Mouse (Mus musculus) myocyte (in vitro differentiated cells): Measurements from ENCODE around the gene Veph1. TPM values are rescaled to one million over a fixed set of nuclear protein-coding genes. Genes with fewer than 3 reads are reported as not detected.

Source experiments
- H3K27me3 ChIP-seq: one replicate; pipeline ENCODE4 v1.6.1; 2011; ENCODE audit not compliant: control insufficient read depth, insufficient read depth, insufficient read length
- H3K36me3 ChIP-seq: one replicate; pipeline ENCODE4 v1.6.1; 2011; ENCODE audit not compliant: control insufficient read depth, insufficient read depth
- H3K4me2 ChIP-seq: one replicate; pipeline ENCODE4 v1.6.1; 2011; ENCODE audit warnings: low read depth, control low read depth
- H3K4me3 ChIP-seq: one replicate; pipeline ENCODE4 v1.5.1; 2011; ENCODE audit warnings: mild to moderate bottlenecking, control low read depth, moderate library complexity
- H3K79me2 ChIP-seq: one replicate; pipeline ENCODE4 v1.6.1; 2011; ENCODE audit not compliant: control insufficient read depth, insufficient read depth
- H3ac ChIP-seq: one replicate; pipeline ENCODE4 v1.6.1; 2011; ENCODE audit not compliant: control insufficient read depth, insufficient read length
- CEBPB ChIP-seq: IDR thresholded peaks from 2 replicates; pipeline ENCODE4 v1.6.1; 2011; ENCODE audit warnings: mild to moderate bottlenecking, moderate library complexity; ENCODE audit not compliant: poor library complexity, insufficient read depth, severe bottlenecking
- E2F4 ChIP-seq: IDR thresholded peaks from one replicate; pipeline ENCODE4 v1.6.1; 2011; ENCODE audit warnings: mild to moderate bottlenecking, control low read depth, moderate library complexity; ENCODE audit not compliant: insufficient read depth
- MAX ChIP-seq: IDR thresholded peaks from one replicate; pipeline ENCODE4 v1.6.1; 2011; ENCODE audit warnings: low read depth, mild to moderate bottlenecking, control low read depth
- MYOD1 ChIP-seq, 3 experiments: IDR thresholded peaks; one replicate each; pipeline ENCODE4 v1.6.1; 2011; ENCODE audit warnings: control low read depth in 2 of 3, low read depth in 2 of 3, mild to moderate bottlenecking in 2 of 3, moderate library complexity in 1 of 3; ENCODE audit not compliant: insufficient read length in 2 of 3, control insufficient read depth in 1 of 3
- MYOG ChIP-seq, 3 experiments: IDR thresholded peaks; one replicate each; pipeline ENCODE4 v1.6.1; 2011; ENCODE audit warnings: control low read depth in 2 of 3, low read depth in 2 of 3, mild to moderate bottlenecking in 2 of 3; ENCODE audit not compliant: insufficient read length in 2 of 3, control insufficient read depth in 1 of 3, insufficient read depth in 1 of 3
- POLR2A ChIP-seq: IDR thresholded peaks from one replicate; pipeline ENCODE4 v1.6.1; 2011; ENCODE audit warnings: low read depth, mild to moderate bottlenecking, control low read depth, moderate library complexity; ENCODE audit not compliant: insufficient read length
- POLR2AphosphoS2 ChIP-seq: IDR thresholded peaks from one replicate; pipeline ENCODE4 v1.6.1; 2011; ENCODE audit warnings: low read depth, control low read depth; ENCODE audit not compliant: insufficient read length
- REST ChIP-seq: IDR thresholded peaks from one replicate; pipeline ENCODE4 v1.6.1; 2011; ENCODE audit warnings: mild to moderate bottlenecking, control low read depth, moderate library complexity; ENCODE audit not compliant: insufficient read depth, insufficient read length
- SRF ChIP-seq: IDR thresholded peaks from one replicate; pipeline ENCODE4 v1.6.1; 2011; ENCODE audit warnings: low read depth; ENCODE audit not compliant: control insufficient read depth, insufficient read length
- TCF12 ChIP-seq: IDR thresholded peaks from one replicate; pipeline ENCODE4 v1.6.1; 2011; ENCODE audit warnings: mild to moderate bottlenecking, control low read depth; ENCODE audit not compliant: poor library complexity, insufficient read depth, severe bottlenecking
- TCF3 ChIP-seq: IDR thresholded peaks from one replicate; pipeline ENCODE4 v1.6.1; 2011; ENCODE audit warnings: low read depth, control low read depth; ENCODE audit not compliant: insufficient read length
- USF1 ChIP-seq: IDR thresholded peaks from one replicate; pipeline ENCODE4 v1.6.1; 2011; ENCODE audit warnings: low read depth, mild to moderate bottlenecking, control low read depth, moderate library complexity
- polyA plus RNA-seq: library from polyadenylated mRNA; unstranded; fragments of >200 nt; fragmentation: generic; extraction: Trizol; gene quantifications from one replicate; pipeline ENCODE4 v1.2.1, GENCODE M21; 2012; ENCODE audit warnings: missing spikeins

The Veph1 gene
- polyA plus RNA-seq, 1 experiment, result not detected

DNA sequence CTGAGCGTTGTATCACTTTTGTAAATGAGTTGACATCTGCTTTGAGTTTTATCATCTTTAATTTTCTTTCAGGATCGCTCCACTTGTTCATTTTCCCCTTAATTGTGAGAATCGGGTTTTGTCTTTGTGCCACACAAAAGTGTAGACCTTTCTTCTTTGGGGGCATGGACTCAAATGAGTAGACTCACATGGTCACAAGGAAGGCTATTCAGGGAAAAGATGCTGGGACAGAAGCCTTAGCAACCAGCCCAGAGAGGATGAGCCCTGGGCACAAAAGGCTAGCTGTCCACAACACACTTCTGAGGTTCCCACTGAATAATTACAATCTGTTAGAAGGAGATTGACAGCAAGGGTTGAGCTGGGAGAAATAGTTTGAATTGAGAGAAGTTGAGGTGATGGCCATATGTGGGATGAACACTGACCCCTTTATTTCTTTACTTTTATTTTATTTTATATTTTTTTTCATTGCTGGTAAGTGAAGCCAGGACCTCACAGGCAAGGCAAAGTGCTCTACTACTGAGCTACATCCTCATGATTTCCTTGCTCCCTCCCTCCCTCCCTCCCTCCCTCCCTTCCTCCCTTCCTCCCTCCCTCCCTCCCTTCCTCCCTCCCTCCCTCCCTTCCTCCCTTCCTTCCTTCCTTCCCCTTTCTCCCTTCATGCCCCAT lies 126.6 kb downstream of the Veph1 start:
- H3K27me3 ChIP-seq, result no peaks in the 10 kb centered on the region
- H3K4me2 ChIP-seq, result no peak overlapping the region
- no peaks in the 10 kb centered on the region for H3K79me2 ChIP-seq
- H3ac ChIP-seq, result no peak overlapping the region
- no peaks in the 10 kb centered on the region for H3K36me3 ChIP-seq
- TF ChIP-seq E2F4, result no peak
- H3K4me3 ChIP-seq, result no peak overlapping the region

DNA sequence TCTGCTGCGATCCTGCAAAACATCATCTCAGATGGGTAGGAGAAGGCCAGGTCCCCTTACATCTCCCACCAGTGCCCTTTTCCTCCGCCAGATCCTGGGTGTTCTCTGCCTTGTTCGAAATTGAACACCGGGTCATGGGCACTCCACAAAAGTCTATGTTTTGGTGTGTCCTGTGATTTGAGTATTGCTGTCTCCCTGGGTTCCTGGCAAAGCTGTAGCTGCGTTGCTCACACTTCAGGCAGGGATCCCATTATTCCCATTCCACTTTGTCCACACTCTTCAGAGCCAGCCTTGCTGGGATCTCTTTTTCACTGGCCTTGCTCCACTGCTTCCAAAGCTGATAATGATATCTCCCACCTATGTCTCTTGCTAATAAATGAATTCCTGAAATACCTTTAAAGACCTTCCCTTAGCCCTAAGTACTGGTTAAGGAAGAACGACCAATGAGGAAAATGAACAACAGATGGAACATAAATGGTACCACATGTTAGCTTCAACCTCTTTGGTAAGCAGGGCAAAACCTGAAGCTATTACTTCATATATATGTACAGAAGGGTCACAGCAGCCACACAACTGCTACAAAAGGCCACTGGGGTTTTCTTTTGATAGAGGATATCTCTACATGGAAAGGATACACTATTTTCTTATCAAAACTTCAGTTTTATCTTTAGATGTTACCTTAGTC lies 129.9 kb downstream of the Veph1 start:
- H3K27me3 ChIP-seq, result no peaks in the 10 kb centered on the region
- H3K36me3 ChIP-seq, result no peaks in the 10 kb centered on the region
- H3K79me2 ChIP-seq, result no peaks in the 10 kb centered on the region
- no peak overlapping the region for H3K4me2 ChIP-seq
- TF ChIP-seq USF1 (no peak), CEBPB (no peak), MAX (no peak), POLR2AphosphoS2 (no peak), SRF (no peak), MYOD1 (IDR thresholded peaks at IDR 0.05; ENCODE audit: control insufficient read depth in 1 of 3, insufficient read length in 2 of 3, low read depth in 2 of 3) (no peak), TCF3 (no peak), TCF12 (no peak), POLR2A (no peak), MYOG (IDR thresholded peaks at IDR 0.05; ENCODE audit: control insufficient read depth in 1 of 3, insufficient read depth in 1 of 3, insufficient read length in 2 of 3, low read depth in 2 of 3) (no peak), E2F4 (no peak), REST (no peak)
- H3ac ChIP-seq, result no peak overlapping the region
- no peak overlapping the region for H3K4me3 ChIP-seq

DNA sequence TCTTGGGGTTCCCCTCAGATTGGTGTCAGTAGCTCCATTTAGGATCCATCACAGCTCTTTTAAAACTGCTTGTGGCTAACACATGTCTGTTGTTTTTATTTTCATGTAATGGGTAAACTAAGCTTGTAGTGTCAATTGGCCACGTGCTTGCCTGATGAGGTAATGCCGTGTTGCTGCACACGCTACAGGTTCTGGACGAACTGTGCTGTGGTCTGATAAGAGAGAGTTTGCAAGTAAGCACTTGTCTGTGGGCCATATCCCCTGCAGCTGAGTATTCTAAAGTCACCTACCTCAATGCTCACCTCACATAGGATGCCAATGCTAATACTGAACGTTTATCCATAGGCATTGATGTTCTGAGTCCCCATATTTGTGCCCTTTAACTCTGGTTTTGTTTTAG lies 131.6 kb downstream of the Veph1 start:
- no peaks in the 10 kb centered on the region for H3K36me3 ChIP-seq
- H3K4me2 ChIP-seq, result no peak overlapping the region
- H3K79me2 ChIP-seq, result no peaks in the 10 kb centered on the region
- H3K4me3 ChIP-seq, result no peak overlapping the region
- no peak for TF ChIP-seq POLR2A
- no peak for TF ChIP-seq SRF
- no peak for TF ChIP-seq CEBPB
- no peak for TF ChIP-seq REST
- no peak for TF ChIP-seq TCF12
- TF ChIP-seq USF1, result no peak
- no peak for TF ChIP-seq MYOD1 (IDR thresholded peaks at IDR 0.05; ENCODE audit: control insufficient read depth in 1 of 3, insufficient read length in 2 of 3, low read depth in 2 of 3)
- TF ChIP-seq E2F4, result no peak
- TF ChIP-seq TCF3, result no peak
- TF ChIP-seq POLR2AphosphoS2, result no peak
- TF ChIP-seq MYOG (IDR thresholded peaks at IDR 0.05; ENCODE audit: control insufficient read depth in 1 of 3, insufficient read depth in 1 of 3, insufficient read length in 2 of 3, low read depth in 2 of 3), result no peak
- H3ac ChIP-seq, result no peak overlapping the region
- H3K27me3 ChIP-seq, result no peaks in the 10 kb centered on the region

DNA sequence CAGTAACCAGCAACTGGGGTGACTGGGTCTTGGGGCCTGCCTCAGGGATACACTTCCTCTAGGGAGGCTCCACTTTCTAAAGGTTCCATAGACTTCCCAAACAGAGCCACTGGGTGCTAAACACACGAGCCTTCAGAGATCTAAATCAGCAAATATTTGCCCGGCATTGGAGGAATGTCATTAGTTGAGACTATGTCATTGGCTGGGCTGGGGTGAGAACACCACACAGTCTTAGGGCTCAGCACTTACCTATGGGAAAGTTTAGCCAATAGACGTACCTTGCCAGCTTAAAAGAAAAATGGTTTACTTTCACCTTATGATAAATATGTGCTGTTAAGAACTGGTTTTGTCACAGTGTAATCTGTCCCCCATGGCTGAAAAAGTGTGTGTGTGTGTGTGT lies 132.1 kb downstream of the Veph1 start:
- Histone ChIP-seq H3K79me2 (no peaks in the 10 kb centered on the region), H3K36me3 (no peaks in the 10 kb centered on the region), H3K27me3 (no peaks in the 10 kb centered on the region), H3K4me2 (peak overlapping the region; percentile 3), H3K4me3 (no peak overlapping the region), H3ac (no peak overlapping the region)
- no peak for TF ChIP-seq POLR2A
- no peak for TF ChIP-seq TCF12
- no peak for TF ChIP-seq USF1
- no peak for TF ChIP-seq CEBPB
- TF ChIP-seq E2F4, result no peak
- TF ChIP-seq SRF, result no peak
- no peak for TF ChIP-seq MAX
- TF ChIP-seq MYOG (IDR thresholded peaks at IDR 0.05; ENCODE audit: control insufficient read depth in 1 of 3, insufficient read depth in 1 of 3, insufficient read length in 2 of 3, low read depth in 2 of 3), result no peak
- TF ChIP-seq TCF3, result no peak
- TF ChIP-seq MYOD1 (IDR thresholded peaks at IDR 0.05; ENCODE audit: control insufficient read depth in 1 of 3, insufficient read length in 2 of 3, low read depth in 2 of 3), result no peak
- TF ChIP-seq REST, result no peak
- no peak for TF ChIP-seq POLR2AphosphoS2

DNA sequence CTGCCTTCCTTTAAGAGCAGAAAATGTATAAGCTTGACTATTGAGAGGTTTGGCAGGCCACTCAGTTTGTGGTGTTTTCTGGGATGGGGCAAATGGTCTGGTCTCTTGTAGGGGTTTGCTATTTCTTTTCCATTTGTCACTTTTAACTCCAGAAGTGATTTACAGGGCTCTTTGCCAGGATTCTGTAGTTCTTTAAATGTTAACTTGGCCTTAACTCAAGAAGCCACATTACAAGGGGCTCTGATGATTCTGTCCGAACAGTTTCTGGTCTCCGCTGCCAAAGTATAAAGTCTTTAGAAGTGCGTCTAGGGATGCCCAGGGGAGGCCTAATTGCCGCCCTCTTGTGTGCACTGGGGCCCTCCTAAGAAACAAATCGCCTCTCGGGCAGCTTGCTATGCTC lies 134.0 kb downstream of the Veph1 start:
- no peak overlapping the region for H3ac ChIP-seq
- TF ChIP-seq TCF12, result no peak
- TF ChIP-seq SRF, result no peak
- TF ChIP-seq CEBPB, result no peak
- TF ChIP-seq MYOG (IDR thresholded peaks at IDR 0.05; ENCODE audit: control insufficient read depth in 1 of 3, insufficient read depth in 1 of 3, insufficient read length in 2 of 3, low read depth in 2 of 3), result no peak
- no peak for TF ChIP-seq E2F4
- no peak for TF ChIP-seq MYOD1 (IDR thresholded peaks at IDR 0.05; ENCODE audit: control insufficient read depth in 1 of 3, insufficient read length in 2 of 3, low read depth in 2 of 3)
- TF ChIP-seq MAX, result no peak
- no peaks in the 10 kb centered on the region for H3K79me2 ChIP-seq
- H3K4me3 ChIP-seq, result no peak overlapping the region
- H3K36me3 ChIP-seq, result no peaks in the 10 kb centered on the region
- no peak overlapping the region for H3K4me2 ChIP-seq
- H3K27me3 ChIP-seq, result no peaks in the 10 kb centered on the region
